Mouse (Mus musculus) erythroblast, embryonic 14.5 days (primary cell): ENCODE measurements around the gene Stard13.

Experiments
- GATA1 ChIP-seq: IDR thresholded peaks from 2 replicates; pipeline ENCODE4 v1.6.1; 2012; ENCODE audit warnings: low read length, inconsistent platforms, mixed read lengths
- TAL1 ChIP-seq: IDR thresholded peaks from 3 replicates; pipeline ENCODE4 v1.6.1; 2012; ENCODE audit warnings: low read length, inconsistent platforms, mixed read lengths

GRCm38 (mm10) chr5:151188659-151189058, 45.0 kb downstream of the Stard13 start:
- TF ChIP-seq GATA1 = no peak
- TF ChIP-seq TAL1 = no peak
